Mouse (Mus musculus) ES-E14 (cell line): ENCODE data around the gene Ahnak2. TPM values are rescaled to one million over a fixed set of nuclear protein-coding genes. Genes with fewer than 3 reads are reported as not detected.

ENCODE experiments used
- DNase-seq: peaks from one replicate; pipeline ENCODE4 v3.0.0-alpha.2; 2013; ENCODE audit warnings: low read depth, low spot score
- H3K27ac ChIP-seq: 2 replicates; pipeline ENCODE4 v1.5.1; 2012; ENCODE audit warnings: low read depth, mild to moderate bottlenecking, low read length, moderate library complexity, mixed read lengths; ENCODE audit not compliant: poor library complexity, insufficient read depth, severe bottlenecking
- H3K36me3 ChIP-seq: 2 replicates; pipeline ENCODE4 v1.6.1; 2012; ENCODE audit warnings: mild to moderate bottlenecking, low read length, moderate library complexity, mixed read lengths; ENCODE audit not compliant: control insufficient read depth, poor library complexity, insufficient read depth, severe bottlenecking
- H3K4me1 ChIP-seq, 2 experiments: fragments of 150-350 bp in 1 of 2; sonication (generic) in 1 of 2; 2 replicates each; pipeline ENCODE4 v1.6.1; 2012; ENCODE audit warnings: low read length in 2 of 2, mild to moderate bottlenecking in 1 of 2, mixed read lengths in 1 of 2; ENCODE audit not compliant: control insufficient read depth in 2 of 2, insufficient read depth in 2 of 2, poor library complexity in 1 of 2
- H3K4me3 ChIP-seq, 2 experiments: fragments of 150-350 bp in 1 of 2; sonication (generic) in 1 of 2; 2 replicates each; pipeline ENCODE4 v1.5.1; 2012; ENCODE audit warnings: low read length in 2 of 2, low read depth in 1 of 2, mild to moderate bottlenecking in 1 of 2, mixed read lengths in 1 of 2; ENCODE audit not compliant: insufficient read depth in 1 of 2, poor library complexity in 1 of 2, severe bottlenecking in 1 of 2
- H3K9ac ChIP-seq: 2 replicates; pipeline ENCODE4 v1.6.1; 2012; ENCODE audit warnings: low read depth, mild to moderate bottlenecking, low read length, mixed read lengths; ENCODE audit not compliant: poor library complexity, insufficient read depth, severe bottlenecking
- H3K9me3 ChIP-seq: fragments of 150-350 bp; sonication (generic); 2 replicates; pipeline ENCODE4 v1.6.1; 2012; ENCODE audit warnings: low read depth, mild to moderate bottlenecking, low read length; ENCODE audit not compliant: control insufficient read depth, insufficient read depth
- CHD2 ChIP-seq: IDR thresholded peaks from 2 replicates; pipeline ENCODE4 v1.6.1; 2014; ENCODE audit warnings: mild to moderate bottlenecking, low read depth, low read length, inconsistent platforms
- HCFC1 ChIP-seq: IDR thresholded peaks from 2 replicates; pipeline ENCODE4 v1.6.1; 2012; ENCODE audit warnings: low read length, inconsistent platforms, borderline replicate concordance; ENCODE audit not compliant: insufficient read depth
- MAFK ChIP-seq: IDR thresholded peaks from 2 replicates; pipeline ENCODE4 v1.6.1; 2014; ENCODE audit warnings: mild to moderate bottlenecking, low read depth, low read length, inconsistent platforms; ENCODE audit not compliant: insufficient read depth
- ZC3H11A ChIP-seq: IDR thresholded peaks from 2 replicates; pipeline ENCODE4 v1.6.1; 2012; ENCODE audit warnings: low read depth, mild to moderate bottlenecking, inconsistent platforms, low read length, borderline replicate concordance
- ZNF384 ChIP-seq: IDR thresholded peaks from 2 replicates; pipeline ENCODE4 v1.6.1; 2012; ENCODE audit warnings: low read depth, low read length, inconsistent platforms
- in situ Hi-C, 2 experiments: fragments of 600-800 bp; cut with MboI; formaldehyde crosslinking; loops; one replicate each; pipeline ENCODE4 v1.15.1; 2025; ENCODE audit warnings: low sequenced_read_pairs in 2 of 2, inconsistent platforms in 1 of 2; ENCODE audit not compliant: unreplicated experiment in 2 of 2
- total RNA-seq: library from RNA; depleted of rRNA; stranded (reverse); fragments of 300-350 nt; gene quantifications from 2 replicates; pipeline ENCODE4 v1.2.3, GENCODE M21; 2012

Ahnak2 gene
- total RNA-seq, 1 experiment, result 22.8 TPM

DNA sequence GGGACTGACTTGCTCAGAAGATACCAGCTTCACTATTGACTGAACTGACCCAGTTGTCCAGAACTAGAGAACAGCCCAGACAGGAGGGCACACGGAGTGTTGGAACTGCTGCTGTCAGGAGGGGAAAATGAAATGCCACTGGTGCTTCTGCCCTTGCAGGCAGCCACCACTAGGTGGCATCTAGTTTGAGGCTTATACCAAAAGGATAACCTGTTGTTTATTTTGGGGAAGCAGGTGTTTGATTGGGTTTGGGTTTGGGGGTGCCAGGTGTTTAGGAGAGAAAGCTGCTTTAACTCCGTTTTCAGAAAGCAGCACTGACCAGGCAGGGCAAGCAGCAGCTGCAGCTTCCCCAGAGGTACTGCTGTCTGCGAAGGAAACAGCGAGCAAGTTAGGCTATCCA, 13.8 kb upstream of the Ahnak2 start:
- Histone ChIP-seq H3K9me3 (no peaks in the 10 kb centered on the region), H3K36me3 (peaks cover 29% of the 10 kb centered on the region), H3K4me1 (peaks cover 2 to 10% of the 10 kb centered on the region in 2 experiments; a peak in 3 of 4 replicates), H3K4me3 (no peak overlapping the region), H3K27ac (no peak overlapping the region), H3K9ac (no peak overlapping the region)
- in situ Hi-C loops, result no loop called here
- no peak for DNase-seq
- TF ChIP-seq MAFK (no peak), ZNF384 (no peak), CHD2 (no peak), HCFC1 (no peak), ZC3H11A (no peak)

DNA sequence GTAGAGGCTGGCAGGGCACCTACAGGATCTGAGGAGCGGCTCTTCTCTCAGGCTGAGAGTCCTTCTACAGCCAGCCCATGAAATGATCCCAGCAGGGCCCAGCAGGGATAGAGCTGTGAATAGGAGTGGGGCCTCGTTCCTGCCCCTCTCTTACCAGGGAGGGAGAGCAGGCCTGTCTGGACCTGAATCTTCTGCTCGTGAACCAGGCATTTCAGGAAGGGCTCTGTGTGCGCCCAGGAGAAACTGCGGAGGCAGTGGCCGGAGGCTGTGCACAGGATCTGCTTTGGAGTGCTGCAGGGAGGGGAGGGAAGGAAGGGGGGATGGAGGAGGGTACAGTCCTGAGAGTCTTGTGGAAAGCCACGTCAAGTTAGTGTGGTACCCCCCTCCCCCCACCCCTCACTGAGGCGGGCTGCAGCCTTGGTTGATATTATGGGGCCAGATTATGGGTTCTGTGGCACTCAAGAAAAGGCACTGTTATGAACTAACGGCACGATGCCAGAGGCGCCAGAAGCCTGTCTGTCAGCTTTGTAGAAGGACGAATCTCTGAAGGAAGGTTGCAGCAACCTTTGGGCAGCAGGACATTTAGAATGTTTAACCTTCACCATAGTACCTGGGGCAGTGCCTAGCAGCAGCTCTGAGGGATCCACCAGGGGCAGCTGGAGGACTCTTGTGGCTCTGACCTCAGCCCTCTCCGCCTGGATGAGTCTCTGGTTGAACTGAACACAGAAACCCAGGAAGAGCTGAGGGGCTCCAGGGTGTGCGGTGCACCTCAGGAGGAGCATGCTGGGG, 12.4 kb upstream of the Ahnak2 start:
- in situ Hi-C loops, result no loop called here
- TF ChIP-seq HCFC1 (no peak), MAFK (no peak), CHD2 (no peak), ZC3H11A (no peak), ZNF384 (no peak)
- H3K9ac ChIP-seq, result no peak overlapping the region; the same call in 1 of the 2 replicates

DNA sequence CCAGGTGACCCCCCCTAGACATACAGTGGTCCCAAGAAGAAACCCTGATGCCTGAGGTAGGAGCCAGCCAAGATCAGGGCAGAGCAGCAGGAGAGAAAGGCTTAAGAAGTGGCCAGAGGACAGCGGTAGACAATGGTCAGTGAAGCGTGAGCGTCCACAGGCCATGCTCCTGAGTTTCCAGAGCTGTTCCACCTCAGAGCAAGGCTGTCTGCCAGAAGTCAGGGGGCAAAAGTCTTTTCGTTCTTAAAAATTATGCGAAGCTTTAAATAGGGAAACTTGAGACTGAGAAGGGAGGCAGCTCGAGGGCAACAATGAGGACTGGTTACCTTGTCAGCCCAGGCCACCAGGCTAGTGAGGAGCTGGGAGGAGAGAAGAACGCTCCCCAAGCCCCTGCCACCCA, 10.9 kb upstream of the Ahnak2 start:
- no peak for TF ChIP-seq ZC3H11A
- TF ChIP-seq CHD2, result no peak
- TF ChIP-seq HCFC1, result no peak
- TF ChIP-seq ZNF384, result no peak
- no peak for TF ChIP-seq MAFK
- DNase-seq, result no peak
- Histone ChIP-seq H3K4me3 (no peak overlapping the region), H3K9ac (no peak overlapping the region), H3K36me3 (peaks cover 9% of the 10 kb centered on the region; the same call in 1 of the 2 replicates), H3K27ac (no peak overlapping the region), H3K9me3 (no peaks in the 10 kb centered on the region), H3K4me1 (peaks cover 0 to 12% of the 10 kb centered on the region in 2 experiments; a peak in 2 of 4 replicates)
- in situ Hi-C loops, result no loop called here

More for the DNA sequence above, 12.4 kb upstream of the Ahnak2 start:
- no peak for DNase-seq
- H3K9me3 ChIP-seq, result no peaks in the 10 kb centered on the region
- H3K4me1 ChIP-seq, result peaks cover 0 to 6% of the 10 kb centered on the region in 2 experiments; a peak in 2 of 4 replicates
- peaks cover 20% of the 10 kb centered on the region for H3K36me3 ChIP-seq
- no peak overlapping the region for H3K27ac ChIP-seq
- H3K4me3 ChIP-seq, result no peak overlapping the region

DNA sequence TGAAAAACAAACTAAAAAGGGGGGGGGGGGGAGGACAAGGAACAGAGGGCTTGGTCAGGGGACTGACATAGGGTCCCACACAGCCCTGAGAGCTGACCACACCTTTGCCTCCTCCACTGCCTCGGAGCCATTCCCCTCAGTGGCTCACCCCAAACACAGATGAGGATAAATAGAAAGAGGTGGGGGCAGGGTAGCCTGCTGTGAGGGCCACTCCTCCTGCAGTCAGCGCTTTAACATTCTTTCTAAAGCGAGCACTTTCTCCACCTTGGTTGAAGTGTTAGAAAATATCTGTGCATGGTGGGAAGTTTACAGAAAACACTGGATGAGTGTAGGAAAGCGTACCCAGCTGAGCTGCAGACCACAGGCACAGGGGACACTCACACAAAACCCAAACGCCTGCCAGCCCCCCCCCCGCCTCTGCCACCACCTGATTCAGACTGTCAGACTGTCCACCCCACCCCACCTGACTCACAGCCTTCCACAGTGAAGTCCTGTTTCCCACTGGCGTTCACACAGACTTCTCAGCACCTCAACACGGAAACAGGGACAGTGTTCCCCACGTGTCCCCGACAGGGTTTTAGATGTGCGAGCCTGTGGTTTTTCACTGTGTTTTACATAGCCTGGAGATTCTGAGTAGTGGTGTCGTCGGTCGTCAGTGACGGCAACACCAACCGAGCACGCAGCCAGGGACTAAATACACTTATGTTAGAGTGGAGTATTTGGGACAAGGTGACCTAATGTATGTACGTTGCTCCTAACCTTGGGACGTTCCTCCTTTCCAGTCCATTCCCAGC, 7.8 kb upstream of the Ahnak2 start:
- Histone ChIP-seq H3K27ac (no peak overlapping the region), H3K9me3 (no peaks in the 10 kb centered on the region), H3K36me3 (no peaks in the 10 kb centered on the region; the same call in 1 of the 2 replicates), H3K9ac (no peak overlapping the region), H3K4me1 (peaks cover 0 to 8% of the 10 kb centered on the region in 2 experiments; a peak in 2 of 4 replicates), H3K4me3 (no peak overlapping the region)
- in situ Hi-C loops, result no loop called here
- TF ChIP-seq CHD2 (no peak), ZNF384 (no peak), MAFK (no peak), HCFC1 (no peak), ZC3H11A (no peak)
- DNase-seq, result no peak
